Mouse (Mus musculus): Measurements from ENCODE around the gene Cfd.

DNA sequence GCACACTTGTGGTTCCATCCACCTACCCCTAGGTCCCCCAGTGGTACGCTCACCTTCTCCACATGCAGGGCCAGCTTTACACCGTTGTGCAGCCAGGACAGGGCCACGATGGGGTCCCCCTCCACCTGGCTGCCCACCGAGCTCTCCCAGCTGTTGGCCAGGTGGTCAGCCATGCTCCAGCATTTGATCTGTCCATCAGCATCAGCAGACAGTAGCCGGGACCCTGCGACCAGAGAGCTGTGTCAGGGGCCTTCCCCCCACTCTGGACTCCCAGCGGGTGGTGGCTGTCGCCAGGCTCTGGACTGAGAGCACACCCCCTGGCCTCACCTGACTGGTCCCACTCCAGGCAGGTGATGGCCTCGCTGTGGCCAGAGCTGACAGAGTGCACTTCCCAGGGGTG is 16.1 kb downstream of the Cfd start:
- TF ChIP-seq CTCF (conservative IDR thresholded peaks at IDR 0.05; ENCODE audit: insufficient read depth, insufficient read length, low read depth, low read length) = no peak
- no peak for TF ChIP-seq POLR2A (IDR thresholded peaks at IDR 0.05; ENCODE audit: low read depth, low read length)
